Mouse (Mus musculus) hindbrain, embryonic 11.5 days (tissue): ENCODE measurements around the gene Sh3bp2. TPM values are rescaled to one million over a fixed set of nuclear protein-coding genes. Genes with fewer than 3 reads are reported as not detected.
"Not testable (repeated sequence)": the region's sequence is repeated elsewhere in the genome, so short reads cannot be mapped to it uniquely, and the experiment has no call there.

Experiments
- ATAC-seq: fragments of 200-750 bp; cut with Nextera tagmentation; 2 replicates; pipeline ENCODE4 v1.8.0; 2017; ENCODE audit warnings: mild to moderate bottlenecking, moderate TSS enrichment, moderate library complexity; ENCODE audit not compliant: low FRiP score
- DNase-seq: peaks from one replicate; pipeline ENCODE4 v3.0.0-alpha.2; 2015; ENCODE audit warnings: low spot score
- H3K27ac ChIP-seq: fragments of 300-500 bp; sonication (generic); 2 replicates; pipeline ENCODE4 v1.5.1; 2014; ENCODE audit warnings: mild to moderate bottlenecking, low read depth, low read length
- H3K27me3 ChIP-seq: fragments of 300-500 bp; sonication (generic); 2 replicates; pipeline ENCODE4 v1.6.1; 2014; ENCODE audit warnings: mild to moderate bottlenecking, low read length, moderate library complexity, mixed read lengths; ENCODE audit not compliant: control insufficient read depth, insufficient read depth
- H3K36me3 ChIP-seq: fragments of 300-500 bp; sonication (generic); 2 replicates; pipeline ENCODE4 v1.6.1; 2014; ENCODE audit warnings: mild to moderate bottlenecking, low read length, moderate library complexity, mixed read lengths; ENCODE audit not compliant: control insufficient read depth, insufficient read depth
- H3K4me1 ChIP-seq: fragments of 300-500 bp; sonication (generic); replicated peaks from 2 replicates; pipeline ENCODE4 v1.6.1; 2014; ENCODE audit warnings: low read length, mixed read lengths; ENCODE audit not compliant: control insufficient read depth, insufficient read depth
- H3K4me2 ChIP-seq: fragments of 300-500 bp; sonication (generic); replicated peaks from 2 replicates; pipeline ENCODE4 v1.6.1; 2014; ENCODE audit warnings: mild to moderate bottlenecking, low read depth, low read length
- H3K4me3 ChIP-seq: fragments of 300-500 bp; sonication (generic); 2 replicates; pipeline ENCODE4 v1.5.1; 2014; ENCODE audit warnings: low read depth, low read length
- H3K9ac ChIP-seq: fragments of 300-500 bp; sonication (generic); 2 replicates; pipeline ENCODE4 v1.6.1; 2014; ENCODE audit warnings: low read depth, low read length
- H3K9me3 ChIP-seq: fragments of 300-500 bp; sonication (generic); 2 replicates; pipeline ENCODE4 v1.6.1; 2016; ENCODE audit warnings: low read length; ENCODE audit not compliant: control insufficient read depth
- WGBS: fragments of 180-500 bp; shearing (Covaris S2); extraction: QIAGEN DNeasy Blood & Tissue Kit; methylation state at CpG from one replicate; pipeline ENCODE4 v1.1.7; 2014; 5-methylcytosine and 5-hydroxymethylcytosine counted together
- polyA plus RNA-seq: library from polyadenylated mRNA; unstranded; fragments of >200 nt; fragmentation: Nextera tagmentation; extraction: Ambion mirVana; gene quantifications from 2 replicates; pipeline ENCODE4 v1.2.1, GENCODE M21; 2014

Gene Sh3bp2
- polyA plus RNA-seq, 1 experiment from 2014 or later: 10.8 TPM

DNA sequence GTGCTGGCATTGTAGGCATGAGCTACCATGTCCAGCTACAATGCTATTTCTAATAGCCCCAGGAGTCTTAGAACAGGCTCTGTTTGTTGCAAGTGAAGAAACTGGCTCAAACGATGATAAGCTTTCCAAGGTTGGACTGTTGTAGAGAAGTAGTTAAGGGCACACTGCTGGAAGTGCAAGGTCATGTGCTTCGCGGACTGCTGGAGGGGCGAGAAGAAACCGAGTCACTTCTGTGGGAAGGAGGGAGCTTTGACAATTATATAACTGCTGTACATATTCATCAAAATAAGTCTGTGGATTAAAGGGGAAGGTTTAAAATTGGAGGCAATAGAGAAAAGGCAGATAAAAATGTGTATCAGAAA lies 56.7 kb downstream of the Sh3bp2 start:
- Histone ChIP-seq H3K4me3 (no peak overlapping the region), H3K27ac (peak overlapping the region; percentile 30), H3K4me1 (no peaks in the 10 kb centered on the region), H3K9me3 (no peaks in the 10 kb centered on the region), H3K36me3 (no peaks in the 10 kb centered on the region), H3K27me3 (no peaks in the 10 kb centered on the region), H3K4me2 (no peak overlapping the region), H3K9ac (no peak overlapping the region)
- ATAC-seq: no peak
- DNase-seq: no peak
- 82% methylated on average over 5 of the region's 5 CpGs for WGBS

DNA sequence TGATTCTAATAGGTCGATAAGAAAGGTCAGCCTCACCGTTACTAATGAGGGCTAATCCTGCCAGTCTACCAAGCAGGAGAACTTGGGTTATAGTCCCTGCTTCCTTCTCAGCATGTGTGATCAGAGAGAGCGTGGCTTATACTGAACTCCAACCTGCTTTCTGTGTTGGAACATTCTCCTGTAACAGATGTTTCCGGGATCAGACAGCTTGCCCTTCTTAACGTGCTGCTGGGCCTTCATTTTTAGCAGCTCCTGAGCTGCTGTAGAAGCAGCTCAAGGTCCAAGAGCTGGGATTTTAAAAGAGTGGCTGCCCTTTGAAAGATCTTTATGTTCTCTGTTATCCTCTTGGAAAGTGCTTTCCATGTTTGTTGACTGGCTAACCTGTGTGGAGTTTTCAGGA lies 59.6 kb downstream of the Sh3bp2 start:
- Histone ChIP-seq H3K4me3 (no peak overlapping the region), H3K4me2 (no peak overlapping the region), H3K4me1 (no peaks in the 10 kb centered on the region), H3K9me3 (no peaks in the 10 kb centered on the region), H3K36me3 (no peaks in the 10 kb centered on the region), H3K27me3 (no peaks in the 10 kb centered on the region), H3K27ac (no peak overlapping the region), H3K9ac (no peak overlapping the region)
- ATAC-seq (no peak), DNase-seq (no peak)
- 79% methylated on average over 5 of the region's 5 CpGs for WGBS

DNA sequence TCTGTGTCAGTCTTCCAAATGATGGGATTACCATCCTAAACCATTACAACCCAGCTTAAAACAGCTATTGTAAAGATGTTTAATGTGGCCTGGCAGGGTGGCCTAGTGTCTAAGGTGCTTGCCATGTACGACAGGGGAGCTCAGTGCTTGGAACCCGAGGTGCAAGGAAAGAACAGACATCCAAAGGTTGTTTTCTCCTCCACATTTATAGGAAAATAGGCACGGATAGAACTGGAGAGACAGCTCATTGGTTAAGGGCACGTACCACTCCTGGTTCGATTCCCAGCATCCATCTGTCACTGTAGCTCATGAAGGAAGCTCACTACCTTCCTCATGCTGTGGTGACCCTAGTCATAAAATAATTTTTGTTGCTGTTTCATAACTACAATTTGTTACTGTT lies 62.2 kb downstream of the Sh3bp2 start:
- Histone ChIP-seq H3K36me3 (no peaks in the 10 kb centered on the region), H3K4me3 (no peak overlapping the region), H3K9ac (no peak overlapping the region), H3K4me2 (no peak overlapping the region), H3K27me3 (no peaks in the 10 kb centered on the region), H3K4me1 (no peaks in the 10 kb centered on the region; the same call in 1 of the 2 replicates), H3K27ac (no peak overlapping the region), H3K9me3 (no peaks in the 10 kb centered on the region)
- ATAC-seq: no peak
- no peak for DNase-seq
- WGBS: 88% methylated on average over 5 of the region's 5 CpGs

DNA sequence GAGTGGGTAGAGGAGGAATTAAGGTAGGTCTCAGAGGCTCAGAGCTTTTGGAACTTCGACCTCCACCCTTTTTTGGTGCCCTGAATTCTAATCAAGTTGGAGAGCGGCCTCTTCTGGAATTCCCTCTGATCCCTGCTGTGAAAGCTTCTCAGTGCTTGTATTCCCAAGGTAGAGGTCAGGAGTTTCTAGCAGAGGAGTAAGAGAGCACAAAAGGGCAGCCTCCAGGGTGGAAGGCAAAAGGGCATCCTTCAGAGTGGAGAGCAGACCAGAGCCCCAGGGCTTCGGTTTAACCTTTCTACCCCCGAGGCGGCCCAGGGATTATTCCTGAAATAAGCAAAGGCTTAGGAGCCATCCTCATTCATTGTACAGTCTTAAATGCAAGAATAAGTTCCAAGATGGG lies 64.4 kb downstream of the Sh3bp2 start:
- no peak overlapping the region for H3K4me2 ChIP-seq
- H3K4me1 ChIP-seq: no peaks in the 10 kb centered on the region; the same call in 1 of the 2 replicates
- DNase-seq: no peak
- WGBS: 14% methylated on average over 5 of the region's 5 CpGs
- H3K27me3 ChIP-seq: no peaks in the 10 kb centered on the region
- H3K9ac ChIP-seq: no peak overlapping the region
- H3K9me3 ChIP-seq: no peaks in the 10 kb centered on the region
- ATAC-seq: no peak
- no peaks in the 10 kb centered on the region for H3K36me3 ChIP-seq
- no peak overlapping the region for H3K4me3 ChIP-seq
- H3K27ac ChIP-seq: no peak overlapping the region

DNA sequence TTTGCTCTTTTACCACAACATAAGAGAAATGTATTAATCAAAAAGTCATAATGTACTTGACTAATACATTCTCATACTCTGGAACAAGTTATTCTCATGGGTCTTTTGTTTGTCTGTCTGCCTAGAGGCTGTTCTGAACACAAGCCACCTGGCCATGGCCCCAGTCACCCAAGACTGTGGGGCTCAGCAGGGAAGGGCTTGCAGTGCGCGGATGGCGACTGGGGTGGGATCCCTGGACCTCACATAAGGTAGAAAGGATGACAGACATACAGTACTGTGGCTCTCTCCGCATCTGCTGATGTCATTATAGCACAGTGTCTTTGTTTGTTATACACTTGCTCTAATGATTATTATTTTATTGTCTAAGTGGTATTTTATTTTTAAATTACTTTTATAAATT lies 65.1 kb downstream of the Sh3bp2 start:
- no peak for ATAC-seq
- Histone ChIP-seq H3K9ac (no peak overlapping the region), H3K36me3 (no peaks in the 10 kb centered on the region), H3K4me2 (no peak overlapping the region), H3K9me3 (no peaks in the 10 kb centered on the region), H3K4me1 (no peaks in the 10 kb centered on the region; the same call in 1 of the 2 replicates), H3K27me3 (no peaks in the 10 kb centered on the region), H3K4me3 (no peak overlapping the region), H3K27ac (no peak overlapping the region)
- DNase-seq: no peak
- 50% methylated on average over 4 of the region's 4 CpGs for WGBS

DNA sequence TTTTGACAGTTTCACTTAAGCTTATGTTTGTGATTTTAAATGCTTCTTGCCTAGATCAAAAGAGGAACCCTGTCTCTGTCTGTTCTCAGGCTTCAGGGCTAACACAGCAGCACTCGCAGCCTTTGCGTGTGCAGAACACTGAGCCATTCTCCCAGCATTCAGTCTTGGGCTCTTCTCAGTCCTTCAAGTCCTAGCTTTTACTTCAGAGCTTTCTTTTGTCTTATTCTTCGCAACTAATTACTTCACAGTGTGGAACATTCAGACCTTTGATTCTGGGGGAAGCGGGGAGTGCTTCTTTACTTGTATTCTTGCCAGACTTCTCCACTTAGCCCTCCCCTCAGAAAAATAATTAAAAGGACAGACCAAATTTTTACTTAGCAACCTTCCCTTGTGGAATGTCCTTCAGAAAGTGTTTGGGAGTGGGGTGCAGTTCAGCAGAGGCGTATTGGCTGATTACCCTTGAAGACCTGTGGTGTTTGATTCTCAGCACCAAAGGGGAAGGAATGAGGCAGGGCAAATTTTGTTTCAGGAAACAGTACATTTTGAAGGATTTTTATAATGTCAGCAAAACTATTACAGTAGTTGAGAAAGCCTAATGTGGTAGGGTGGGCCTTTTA lies 65.9 kb downstream of the Sh3bp2 start:
- no peak overlapping the region for H3K27ac ChIP-seq
- H3K4me1 ChIP-seq: no peaks in the 10 kb centered on the region; the same call in 1 of the 2 replicates

DNA sequence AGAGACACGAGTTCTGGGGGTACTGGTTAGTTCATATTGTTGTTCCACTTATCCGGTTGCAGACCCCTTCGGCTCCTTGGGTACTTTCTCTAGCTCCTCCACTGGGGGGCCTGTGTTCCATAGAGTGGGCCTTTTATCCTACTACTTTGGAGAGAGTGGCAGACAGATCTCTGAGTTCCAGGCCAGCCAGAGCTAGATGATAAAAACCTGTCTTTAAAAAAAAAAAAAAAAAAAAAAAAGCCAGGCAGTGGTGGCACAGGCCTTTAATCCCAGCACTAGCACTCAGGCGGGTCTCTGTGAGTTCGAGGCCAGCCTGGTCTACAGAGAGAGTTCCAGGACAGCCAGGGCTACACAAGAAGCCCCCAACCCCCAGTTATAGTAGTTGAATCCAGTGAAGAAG lies 66.6 kb downstream of the Sh3bp2 start:
- H3K27me3 ChIP-seq, H3K9me3 ChIP-seq, H3K27ac ChIP-seq, H3K4me1 ChIP-seq, ATAC-seq, H3K36me3 ChIP-seq, H3K9ac ChIP-seq, H3K4me2 ChIP-seq, DNase-seq, H3K4me3 ChIP-seq: not testable (repeated sequence)
- WGBS: 87% methylated on average over 5 of the region's 5 CpGs

More for the DNA sequence above, 65.9 kb downstream of the Sh3bp2 start:
- DNase-seq: no peak
- Histone ChIP-seq H3K4me2 (no peak overlapping the region), H3K9me3 (no peaks in the 10 kb centered on the region), H3K9ac (no peak overlapping the region), H3K4me3 (no peak overlapping the region), H3K27me3 (no peaks in the 10 kb centered on the region), H3K36me3 (no peaks in the 10 kb centered on the region)
- no peak for ATAC-seq
- WGBS: 39% methylated on average over 5 of the region's 5 CpGs

DNA sequence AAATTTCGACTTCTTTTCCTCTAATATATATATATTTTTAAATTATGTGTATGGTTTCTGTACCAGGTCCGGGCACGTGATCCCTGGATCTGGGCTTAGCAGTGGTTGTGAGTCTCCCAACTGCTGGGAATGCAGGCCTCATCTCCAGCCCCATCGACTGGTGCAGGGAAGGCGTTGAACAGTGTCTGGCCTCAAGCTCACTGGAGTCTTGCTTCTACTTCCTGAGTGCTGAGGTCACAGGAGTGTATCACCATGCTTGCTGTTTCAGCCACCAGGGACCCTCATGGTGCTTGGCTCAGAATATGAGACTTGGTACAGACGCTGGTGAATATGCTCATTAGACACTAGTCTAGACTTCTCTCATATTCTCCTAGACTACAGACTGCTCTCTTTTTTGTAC lies 67.0 kb downstream of the Sh3bp2 start:
- no peak overlapping the region for H3K4me3 ChIP-seq
- 98% methylated on average over 6 of the region's 6 CpGs for WGBS
- H3K9ac ChIP-seq: no peak overlapping the region
- H3K27ac ChIP-seq: no peak overlapping the region
- no peaks in the 10 kb centered on the region for H3K36me3 ChIP-seq
- no peaks in the 10 kb centered on the region; the same call in 1 of the 2 replicates for H3K4me1 ChIP-seq
- no peak overlapping the region for H3K4me2 ChIP-seq
- no peaks in the 10 kb centered on the region for H3K9me3 ChIP-seq
- no peaks in the 10 kb centered on the region for H3K27me3 ChIP-seq
- no peak for ATAC-seq
- DNase-seq: no peak

DNA sequence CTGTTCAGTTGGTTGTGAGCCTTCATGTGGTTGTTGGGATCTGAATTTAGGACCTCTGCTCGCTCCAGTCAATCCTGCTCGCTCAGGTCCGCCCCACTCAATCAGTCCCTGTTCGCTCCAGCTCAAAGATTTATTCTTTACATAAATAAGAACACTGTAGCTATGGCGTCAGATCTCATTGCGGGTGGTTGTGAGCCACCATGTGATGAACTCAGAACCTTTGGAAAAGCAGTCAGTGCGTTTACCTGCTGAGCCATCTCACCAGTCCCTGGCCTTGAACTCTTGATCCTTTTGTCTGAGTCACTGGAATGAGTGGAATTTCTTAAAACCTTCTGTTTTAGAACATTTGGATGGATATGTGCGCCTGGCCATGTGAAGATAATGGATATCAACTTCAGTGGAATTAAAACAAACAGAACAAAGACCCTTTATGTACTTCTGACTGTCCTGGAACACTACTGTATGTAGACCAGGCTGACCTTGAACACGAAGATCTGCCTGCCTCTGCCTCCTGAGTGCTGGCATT lies 67.6 kb downstream of the Sh3bp2 start:
- Histone ChIP-seq H3K9ac (no peak overlapping the region), H3K9me3 (no peaks in the 10 kb centered on the region), H3K4me2 (no peak overlapping the region), H3K4me3 (no peak overlapping the region), H3K36me3 (no peaks in the 10 kb centered on the region), H3K27ac (no peak overlapping the region), H3K4me1 (no peaks in the 10 kb centered on the region; the same call in 1 of the 2 replicates), H3K27me3 (no peaks in the 10 kb centered on the region)
- ATAC-seq: no peak
- 95% methylated on average over 9 of the region's 9 CpGs for WGBS
- no peak for DNase-seq
